Mouse (Mus musculus) right cerebral cortex, postnatal 25 days (tissue): ENCODE data around the gene Mttp.

Experiments used
- DNase-seq: peaks from one replicate; pipeline ENCODE4 v3.0.0; 2022

Mttp gene

DNA sequence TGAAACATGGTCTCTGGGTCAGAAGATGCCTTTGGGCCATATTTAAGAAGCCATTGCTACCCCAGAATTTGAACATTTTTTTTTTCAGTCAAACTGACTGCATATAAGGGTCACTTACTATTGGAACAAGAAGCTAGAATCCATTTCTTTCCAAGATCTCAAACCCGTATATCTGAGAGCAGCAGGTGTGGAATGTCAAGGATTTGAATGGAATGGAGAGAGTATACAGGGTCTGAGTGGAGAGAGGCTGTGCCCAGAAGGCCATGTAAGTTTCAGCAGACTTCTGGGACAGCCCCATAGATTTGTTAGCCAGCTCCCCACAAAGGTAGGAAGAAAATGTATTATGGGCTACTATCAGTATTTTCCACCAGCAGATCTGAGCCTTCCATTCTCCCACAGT is 66.1 kb downstream of the Mttp start:
- DNase-seq, result no peak

DNA sequence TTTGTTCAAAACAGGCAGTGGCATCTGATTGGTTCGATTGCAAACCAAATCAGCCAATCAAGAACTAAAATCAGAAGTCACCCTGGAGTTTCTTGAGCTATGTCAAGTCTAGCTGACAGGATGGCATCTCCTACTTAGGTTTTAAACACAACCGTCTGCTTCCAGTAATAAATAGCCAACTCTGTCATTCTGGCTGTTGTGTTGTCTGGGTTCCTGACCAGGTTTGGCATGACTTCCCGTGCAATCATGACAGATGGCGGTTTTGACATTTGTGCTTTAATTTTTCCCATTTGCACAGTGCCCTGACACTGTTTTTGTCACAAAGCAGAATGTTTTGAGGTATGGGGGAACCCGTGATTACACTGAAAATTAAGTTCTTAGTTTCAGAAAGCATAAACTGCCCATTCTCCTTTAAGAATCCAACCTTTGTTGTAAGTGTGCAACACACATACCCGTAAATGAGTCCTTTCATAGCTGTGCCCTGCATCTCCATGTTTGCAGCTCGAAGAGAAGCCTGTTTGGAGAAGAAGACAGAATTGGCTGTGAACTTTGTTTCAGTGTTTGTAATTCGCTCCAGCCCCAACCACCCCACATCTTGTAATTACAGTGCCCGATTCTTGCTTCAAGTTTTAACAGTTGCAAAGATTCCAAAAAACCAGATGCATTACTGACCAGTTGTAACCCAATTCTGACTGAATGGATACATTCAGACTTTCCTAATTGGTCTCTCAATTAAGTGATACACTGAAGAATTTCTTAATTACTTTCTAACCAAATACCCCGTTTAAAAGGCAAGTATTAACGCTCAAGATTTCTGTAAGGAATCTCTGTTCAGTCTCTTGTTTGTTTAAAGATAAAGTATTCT is 67.1 kb downstream of the Mttp start:
- no peak for DNase-seq

DNA sequence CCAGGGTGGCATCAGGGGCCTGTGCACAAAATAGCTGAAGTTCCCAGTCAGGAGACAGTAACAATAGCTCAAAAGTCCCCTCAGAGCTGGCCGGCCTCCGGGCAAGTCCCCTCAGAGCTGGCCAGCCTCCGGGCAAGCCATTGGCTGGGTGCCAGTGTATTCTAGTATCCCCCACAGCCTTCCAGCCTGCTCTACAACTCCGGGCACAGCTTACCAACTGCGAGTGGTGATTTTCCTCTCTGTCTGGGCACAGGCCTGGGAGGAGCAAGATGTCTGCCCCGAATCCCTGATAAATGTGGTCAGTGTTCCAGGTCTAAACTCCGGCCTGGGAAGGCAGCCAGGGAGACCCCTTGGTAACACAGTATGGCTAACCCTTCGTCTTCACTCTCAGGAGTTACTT is 69.6 kb downstream of the Mttp start:
- no peak for DNase-seq

DNA sequence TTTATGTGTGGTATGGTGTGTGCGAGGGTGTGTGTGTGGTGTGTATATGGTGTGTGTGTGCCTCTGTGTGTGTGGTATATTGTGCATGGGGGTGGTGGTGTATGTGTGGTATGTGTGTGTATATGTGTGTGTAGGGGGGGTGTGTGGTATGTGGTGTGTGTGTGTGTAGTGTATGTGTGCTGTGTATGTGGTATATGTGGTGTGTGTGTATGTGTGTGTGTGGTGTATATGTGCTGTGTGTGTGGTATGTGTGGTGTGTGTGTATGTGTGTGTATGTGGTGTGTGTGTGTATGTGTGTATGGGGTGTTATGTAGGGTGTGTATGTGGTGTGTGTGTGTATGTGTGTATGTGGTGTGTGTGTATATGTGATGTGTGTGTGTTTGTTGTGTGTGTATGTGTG is 70.6 kb downstream of the Mttp start:
- no peak for DNase-seq

DNA sequence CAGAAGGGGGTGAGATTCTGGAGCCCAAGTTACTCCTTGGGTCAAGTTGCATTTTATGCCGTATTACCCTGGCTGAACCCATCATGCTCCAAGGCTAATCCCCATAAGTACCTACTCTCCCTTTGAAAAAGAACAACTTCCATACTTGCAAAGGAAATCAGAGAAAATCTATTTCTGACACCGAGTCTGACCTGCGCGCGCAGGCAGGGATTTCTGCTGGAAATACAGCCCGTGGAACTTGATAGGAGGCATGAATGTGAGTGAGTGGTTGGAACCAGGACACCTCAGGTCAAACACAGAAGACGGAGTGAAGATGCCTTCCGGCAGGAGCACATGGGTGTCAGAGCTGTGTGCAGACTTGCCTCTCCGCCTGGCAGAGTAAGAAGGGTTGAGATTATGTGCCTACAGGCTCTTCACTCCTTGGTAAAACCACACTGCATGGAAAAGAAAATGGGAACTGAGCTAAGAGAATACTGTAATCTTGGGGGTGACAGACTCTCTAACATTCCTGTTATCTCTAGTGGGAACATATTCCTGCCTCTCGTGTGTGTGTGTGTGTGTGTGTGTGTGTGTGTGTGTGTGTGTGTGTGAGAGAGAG is 73.2 kb downstream of the Mttp start:
- no peak for DNase-seq

DNA sequence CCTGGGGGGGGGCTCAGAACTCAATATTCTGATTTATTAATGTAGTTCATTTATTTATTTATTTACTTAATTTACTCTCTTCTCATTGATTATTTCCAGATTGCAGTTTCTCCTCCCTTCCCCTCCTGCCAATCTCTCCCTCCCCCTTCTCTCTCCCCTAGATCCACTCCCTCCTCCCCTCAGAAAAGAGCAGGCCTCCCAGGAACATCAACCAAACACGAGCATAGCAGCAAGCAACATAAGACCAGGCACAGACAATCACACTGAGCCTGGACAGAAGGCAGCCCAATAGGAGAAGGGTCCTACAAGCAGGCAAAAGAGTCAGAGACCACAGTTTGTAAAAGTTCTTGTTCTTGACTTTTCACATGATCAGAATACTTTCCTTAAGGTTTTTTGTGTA is 73.8 kb downstream of the Mttp start:
- no peak for DNase-seq

DNA sequence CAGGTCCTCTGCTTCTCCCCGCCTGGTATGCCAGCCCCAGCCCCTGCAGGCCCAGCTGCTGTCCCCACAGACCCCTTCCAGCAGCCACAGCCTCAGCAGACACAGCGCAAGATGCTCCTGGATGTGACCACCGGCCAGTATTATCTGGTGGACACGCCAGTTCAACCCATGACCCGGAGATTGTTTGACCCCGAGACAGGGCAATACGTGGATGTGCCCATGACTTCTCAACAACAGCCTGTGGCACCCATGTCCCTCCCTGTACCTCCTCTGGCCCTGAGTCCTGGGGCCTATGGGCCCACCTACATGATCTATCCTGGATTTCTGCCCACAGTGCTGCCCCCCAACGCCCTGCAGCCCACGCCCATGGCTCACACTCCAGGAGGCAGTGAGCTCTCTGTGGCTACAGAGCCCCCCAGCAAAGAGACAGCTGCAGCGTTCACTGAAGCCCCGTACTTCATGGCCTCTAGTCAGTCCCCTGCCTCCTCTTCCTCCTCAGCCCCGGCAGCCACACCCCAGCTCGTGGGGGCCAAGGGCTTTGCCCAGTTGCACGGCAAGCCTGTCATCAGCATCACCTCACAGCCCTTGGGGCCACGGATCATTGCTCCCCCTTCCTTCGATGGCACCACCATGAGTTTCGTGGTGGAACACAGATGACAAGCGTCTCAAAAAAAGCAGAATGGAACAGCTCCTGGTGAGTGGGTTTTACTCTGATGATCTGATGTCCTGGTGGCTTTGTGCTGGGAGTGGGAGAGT is 74.8 kb downstream of the Mttp start:
- DNase-seq, result no peak

DNA sequence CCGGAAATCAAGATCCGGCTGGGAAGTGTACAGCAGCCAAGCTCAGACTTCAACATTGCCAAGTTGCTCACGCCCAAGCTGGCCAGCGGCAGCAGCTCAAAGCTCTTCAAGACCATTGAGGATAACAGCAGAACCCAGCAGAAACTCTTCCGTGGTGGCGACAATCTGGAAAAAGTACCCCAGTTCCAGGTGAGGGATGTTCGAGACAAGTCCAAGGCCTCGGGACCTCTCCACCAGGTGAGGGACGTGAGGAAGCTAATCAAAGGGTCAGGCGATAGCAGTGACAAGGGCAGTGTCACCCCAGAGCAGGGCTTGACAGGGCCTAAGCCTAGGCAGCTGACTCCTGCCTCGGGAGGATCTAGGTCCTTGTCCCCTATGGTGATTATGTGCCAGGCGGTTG is 76.7 kb downstream of the Mttp start:
- DNase-seq, result no peak

DNA sequence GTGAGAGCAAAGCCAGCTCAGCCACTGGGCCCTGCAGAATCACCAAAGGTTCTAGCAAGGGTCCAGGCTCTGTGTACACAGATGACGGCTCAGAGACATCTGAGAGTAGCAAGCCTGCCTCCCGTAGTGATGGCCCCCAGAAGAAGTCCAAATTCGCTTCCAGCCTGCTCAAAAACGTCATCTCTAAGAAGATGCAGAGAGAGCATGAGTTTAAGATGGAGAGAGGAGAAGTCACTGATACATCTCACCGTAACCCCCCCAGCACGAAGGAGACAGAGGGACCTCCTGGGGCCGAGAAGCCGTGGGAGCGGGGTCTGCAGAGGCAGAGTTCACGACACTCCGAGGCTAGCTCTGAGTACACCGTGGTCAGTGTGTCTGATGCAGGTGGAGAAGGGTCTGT is 77.5 kb downstream of the Mttp start, which contains the start of gene Gm5105:
Gene Gm5105, minus strand, starts transcription at position 101 of the 400 bp plus-strand sequence.
- DNase-seq, result no peak

DNA sequence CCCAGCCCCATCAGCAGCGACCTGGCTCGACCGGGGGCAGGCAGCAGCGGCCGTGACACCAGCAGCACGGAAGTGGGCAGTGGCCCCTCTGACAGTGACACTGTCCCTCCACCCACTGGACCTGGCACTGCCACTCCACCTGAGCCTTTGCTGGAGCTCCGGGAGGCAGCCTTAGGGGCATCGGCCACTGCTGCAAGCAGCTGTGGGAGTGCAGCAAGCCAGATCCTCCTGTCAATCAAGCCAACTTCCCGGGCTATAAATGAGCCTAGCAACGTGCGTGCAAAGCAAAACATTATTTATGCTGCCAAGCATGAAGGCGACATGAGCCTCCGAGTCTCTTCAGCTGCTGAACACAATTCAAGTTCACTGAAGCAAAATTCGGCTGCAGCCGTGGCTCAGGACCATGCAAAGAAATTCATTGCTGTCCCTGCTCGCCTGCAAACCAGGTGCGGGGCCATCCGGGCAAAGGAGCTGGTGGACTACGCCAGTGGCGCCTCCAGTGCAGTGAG is 78.4 kb downstream of the Mttp start:
- peak; percentile 26 for DNase-seq

DNA sequence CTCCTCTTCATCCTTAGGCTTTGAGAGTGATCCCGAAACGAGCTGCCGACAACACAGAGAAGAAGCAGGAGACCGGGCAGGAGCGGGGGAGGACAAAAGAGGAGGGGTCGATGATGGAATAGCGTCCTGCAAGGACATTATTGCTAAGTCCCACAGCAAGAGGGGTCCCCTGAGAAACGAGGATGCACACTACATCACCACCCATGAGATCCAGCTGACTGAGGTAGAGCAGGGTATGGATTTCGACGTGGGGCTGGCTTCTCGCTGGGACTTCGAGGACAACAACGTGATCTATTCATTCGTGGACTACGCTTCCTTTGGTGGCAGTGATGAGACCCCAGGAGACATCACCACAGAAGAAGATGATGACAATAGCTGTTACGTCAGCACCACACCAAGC is 78.8 kb downstream of the Mttp start:
- no peak for DNase-seq

DNA sequence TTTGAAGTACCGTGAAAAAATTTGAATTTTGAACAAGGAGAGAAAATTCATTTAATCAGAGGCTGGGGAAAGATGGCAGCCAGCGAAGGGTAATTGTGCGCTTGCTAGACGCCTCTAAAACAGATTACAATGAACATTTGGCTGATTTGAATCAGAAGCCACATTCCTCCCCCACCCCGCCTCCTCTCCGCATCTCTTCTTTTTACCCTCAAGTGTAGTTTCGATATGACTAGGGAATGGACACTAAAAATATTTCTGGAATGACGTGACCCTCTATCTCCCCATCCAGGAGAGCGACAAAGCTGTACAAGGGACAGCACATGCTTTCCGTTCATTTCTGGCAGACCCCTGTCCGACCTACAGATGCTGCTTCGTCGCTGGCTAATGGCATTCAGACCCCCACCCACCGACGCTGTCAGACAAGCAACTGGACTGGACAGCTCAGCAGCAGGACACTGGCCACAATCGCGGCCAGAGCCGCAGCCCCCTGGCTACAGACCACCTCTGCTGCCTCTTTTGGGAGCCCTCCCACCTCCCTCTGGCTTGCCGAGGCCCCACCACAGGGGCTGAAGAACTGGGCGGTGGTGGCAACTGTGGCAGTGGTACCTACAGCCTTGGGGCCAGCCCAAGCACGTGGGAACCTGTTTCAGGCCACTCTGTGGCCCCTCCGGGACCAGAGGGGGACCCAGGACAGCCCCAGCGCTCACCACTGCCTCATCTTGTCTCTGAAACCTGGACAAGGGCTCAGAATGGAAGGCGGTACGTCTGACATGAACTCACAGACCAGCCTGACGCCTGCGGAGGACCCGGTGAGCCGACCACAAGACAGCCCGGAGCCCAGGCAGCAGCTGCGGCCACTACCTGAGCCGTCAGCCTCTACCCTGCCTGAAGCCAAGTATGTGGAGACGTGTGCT is 79.8 kb downstream of the Mttp start, which contains the start of gene 1110002E22Rik:
Gene 1110002E22Rik, plus strand, starts transcription at position 321 of the 914 bp plus-strand sequence.
- DNase-seq, result peak; percentile 27

DNA sequence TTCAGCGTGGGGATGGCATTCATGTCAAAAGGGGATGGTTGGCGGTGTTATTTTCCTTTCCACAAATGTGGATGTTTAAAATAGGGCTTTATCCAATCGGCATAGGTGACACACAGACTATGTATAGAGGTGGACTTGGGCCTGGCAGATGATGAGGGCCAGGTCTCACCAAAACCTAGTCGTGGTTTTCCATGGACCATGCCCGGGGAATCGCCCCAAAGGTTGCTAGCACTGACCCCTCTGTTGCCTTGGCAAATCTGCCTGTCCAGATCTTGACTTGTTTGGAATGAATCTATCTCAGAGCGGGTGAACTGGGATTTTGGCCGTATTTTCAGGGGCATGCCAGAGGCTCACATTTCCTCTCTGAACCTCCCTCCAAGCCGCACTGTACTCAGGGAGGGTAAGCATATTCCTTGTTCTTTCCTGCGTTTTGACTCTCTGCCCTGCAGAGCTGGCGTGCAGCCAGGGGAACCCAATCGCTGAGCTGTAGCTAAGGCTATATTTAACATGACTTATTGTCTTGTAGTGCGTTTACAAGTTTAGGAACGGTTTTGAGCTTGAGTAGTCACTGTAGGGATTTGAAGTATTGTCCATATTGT is 80.9 kb downstream of the Mttp start:
- peak; percentile 15 for DNase-seq

DNA sequence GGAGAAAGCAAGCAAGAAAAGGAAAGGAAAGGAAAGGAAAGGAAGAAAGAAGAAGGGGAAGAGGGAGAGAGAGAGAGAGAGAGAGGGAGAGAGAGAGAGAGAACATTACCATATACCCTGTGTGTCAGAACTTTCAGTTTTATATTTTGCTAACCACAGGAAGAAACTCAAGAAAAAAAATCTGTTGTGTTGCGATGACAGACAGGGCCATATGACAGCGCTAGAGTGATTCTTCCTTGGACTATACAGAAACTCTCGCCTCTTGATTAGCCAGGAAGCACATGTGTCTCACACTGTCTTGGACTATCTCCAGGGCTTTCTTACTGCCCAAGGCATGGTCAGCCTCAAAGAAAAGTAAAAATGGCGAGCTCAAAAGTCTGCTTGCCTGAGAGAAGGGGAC is 82.1 kb downstream of the Mttp start:
- DNase-seq, result no peak

DNA sequence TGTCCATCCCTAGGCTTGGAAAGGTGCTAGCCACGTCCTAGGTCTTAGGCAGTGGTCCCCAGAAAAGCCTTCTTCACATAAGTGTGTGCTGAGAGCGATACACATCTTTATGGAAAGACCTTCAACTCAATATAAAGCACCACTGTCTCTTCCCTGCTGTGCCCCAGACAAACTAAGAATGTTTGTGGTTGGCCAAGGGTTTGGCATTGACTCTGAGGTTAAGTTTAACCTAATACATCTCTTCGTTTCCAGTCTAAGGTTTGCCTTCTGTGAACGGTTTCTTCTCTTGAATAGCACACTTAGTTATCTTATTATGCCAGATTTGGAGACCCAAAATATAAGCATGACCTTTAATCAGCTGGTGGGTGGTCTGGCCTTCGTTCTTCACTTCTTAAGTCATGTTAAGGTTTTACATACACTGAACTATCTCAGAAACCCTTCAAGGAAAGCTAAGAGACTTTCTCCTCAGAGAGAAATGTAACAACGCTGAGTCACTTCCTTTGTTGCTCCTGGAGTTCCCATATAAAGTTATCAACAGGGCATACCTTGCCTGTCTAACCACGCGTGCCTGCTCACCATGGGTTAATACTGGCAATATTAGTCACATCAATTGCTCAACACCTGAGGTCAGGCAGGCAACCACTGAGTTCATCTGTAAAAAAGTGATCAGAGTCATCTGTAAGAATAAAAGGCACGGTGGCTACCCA is 83.4 kb downstream of the Mttp start:
- DNase-seq, result no peak

DNA sequence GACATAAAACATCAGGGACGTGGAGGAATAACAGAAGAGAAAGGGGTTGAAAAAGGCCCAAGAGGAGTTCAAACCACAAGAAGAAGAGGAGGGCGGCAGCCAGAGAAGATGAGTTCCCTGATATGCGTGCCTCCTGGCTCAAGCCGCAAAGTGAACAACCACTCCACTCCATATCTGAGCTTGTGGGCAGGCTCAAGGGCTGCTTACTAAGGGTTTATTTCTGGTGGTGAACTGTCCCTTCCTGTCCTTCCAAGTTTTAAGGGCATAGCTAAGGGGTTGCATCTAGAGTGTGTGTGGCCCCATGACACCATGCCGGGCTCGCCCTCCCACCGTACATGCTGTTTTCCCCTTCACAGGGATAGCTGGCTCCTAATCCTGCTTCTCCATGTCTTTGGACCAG is 84.3 kb downstream of the Mttp start:
- DNase-seq, result no peak

DNA sequence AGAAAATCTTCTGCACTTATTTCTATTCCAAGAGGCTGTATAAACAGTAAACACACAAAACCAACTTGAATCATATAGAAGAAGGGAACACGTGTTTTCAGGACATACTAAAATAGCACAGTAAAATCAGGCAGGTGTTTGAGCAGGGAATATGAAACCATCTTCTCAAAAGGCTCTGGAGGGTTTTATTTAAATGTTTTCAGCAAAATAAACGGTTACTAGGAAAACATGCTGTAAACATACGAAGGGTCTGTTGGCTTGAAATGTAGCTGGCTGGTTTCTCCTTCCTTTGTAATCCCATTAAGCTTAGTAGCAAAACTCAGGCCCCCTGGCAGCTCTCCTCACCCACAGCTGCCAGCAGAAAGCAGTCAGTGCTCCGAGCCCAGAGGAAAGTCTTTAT is 86.5 kb downstream of the Mttp start:
- no peak for DNase-seq

DNA sequence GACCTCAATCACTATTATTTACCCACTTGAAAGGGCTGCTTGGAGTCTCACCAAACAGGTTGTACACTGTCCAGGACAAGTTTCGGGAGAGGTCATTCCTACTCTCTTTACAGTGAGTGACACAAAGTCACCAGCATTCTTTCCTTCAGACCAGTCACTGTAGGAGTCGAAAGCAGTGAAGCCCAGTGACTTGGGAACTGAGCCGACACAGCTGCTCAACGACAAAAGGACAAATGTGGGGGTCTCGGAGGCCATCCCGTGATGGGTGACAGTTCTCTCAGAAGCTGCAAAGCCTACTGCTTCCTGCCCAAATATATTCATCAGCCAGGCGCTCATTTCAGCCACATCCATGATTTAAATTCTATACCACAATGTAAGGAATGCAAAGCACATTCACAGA is 87.8 kb downstream of the Mttp start:
- no peak for DNase-seq

DNA sequence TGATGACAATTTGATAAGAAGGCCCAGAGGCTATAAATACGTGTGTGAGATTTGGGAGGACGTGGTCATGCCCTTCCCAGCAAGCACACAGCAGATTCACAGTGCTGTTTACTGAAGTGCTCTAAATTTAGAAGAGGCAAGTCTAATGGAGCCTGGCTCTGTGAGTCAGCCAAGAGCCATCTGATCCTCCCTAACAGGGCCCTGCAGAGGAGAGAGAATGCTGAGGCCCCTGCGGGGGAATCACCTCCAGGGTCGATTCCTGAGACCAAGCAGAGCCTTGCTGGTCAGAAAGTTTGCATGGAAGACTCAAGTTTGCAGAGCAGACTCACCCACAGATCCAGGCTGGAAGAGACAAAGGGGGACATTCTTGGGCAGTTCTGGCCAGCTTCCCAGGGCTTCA is 90.8 kb downstream of the Mttp start:
- DNase-seq, result no peak

DNA sequence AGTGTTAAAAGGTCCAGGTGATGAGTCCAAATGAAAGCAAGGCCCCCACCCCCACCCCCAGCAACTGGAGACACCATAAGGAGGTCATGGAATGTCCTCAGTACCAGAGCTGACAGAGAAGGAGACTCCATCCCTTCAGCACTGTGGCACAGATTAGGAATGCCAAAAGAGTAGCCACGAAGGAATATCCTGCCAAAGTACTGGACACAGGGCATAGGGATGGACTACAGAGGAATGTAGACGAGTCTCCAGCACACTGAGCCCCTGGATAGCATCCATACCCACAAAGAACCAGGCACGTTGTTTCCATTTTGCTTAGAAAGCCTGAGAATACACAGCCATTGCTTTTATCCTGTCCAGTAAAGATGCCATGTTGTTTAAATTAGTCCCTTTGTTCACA is 93.3 kb downstream of the Mttp start:
- DNase-seq, result no peak

DNA sequence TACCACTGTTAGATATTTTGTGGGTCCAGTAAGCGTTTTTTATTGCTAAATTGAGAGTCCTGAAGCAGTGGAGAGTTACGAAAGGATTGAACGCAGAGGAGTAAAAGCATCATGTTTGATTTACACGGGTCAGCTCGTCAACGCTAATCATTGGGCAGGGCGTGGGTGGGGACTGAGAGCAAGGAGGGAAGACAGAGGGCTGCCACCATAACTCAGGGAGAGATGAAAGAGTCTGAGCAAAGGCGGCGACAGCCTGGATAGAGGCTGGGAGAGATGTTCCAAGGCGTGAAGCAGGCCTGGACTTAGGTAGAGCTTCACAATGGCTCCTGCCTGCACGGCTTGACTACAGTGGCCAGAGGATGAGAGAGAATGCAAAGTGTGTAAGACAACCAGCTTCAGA is 94.0 kb downstream of the Mttp start:
- DNase-seq, result no peak
